Mouse (Mus musculus) heart, embryonic 14.5 days (tissue): ENCODE measurements at regions not wholly inside any gene's neighbourhood (a gene's known extent, or its start where the extent isn't known, plus 50 kb on each side); places are given as distances from the start of the nearest gene placed in this dataset.

Experiments
- ATAC-seq: fragments of 200-750 bp; cut with Nextera tagmentation; 2 replicates; pipeline ENCODE4 v1.8.0; 2017; ENCODE audit warnings: low read depth, moderate TSS enrichment; ENCODE audit not compliant: insufficient number of reproducible peaks, insufficient read depth, low FRiP score
- H3K27ac ChIP-seq, 2 experiments: fragments of 200-500 bp in 1 of 2; fragments of 300-500 bp in 1 of 2; sonication (generic) in 1 of 2; replicated peaks in 1 of 2; 2 replicates each; pipeline ENCODE4 v1.5.1; 2012 to 2014; ENCODE audit warnings: low read depth in 2 of 2, low read length in 2 of 2, control low read depth in 1 of 2, mild to moderate bottlenecking in 1 of 2, mixed read lengths in 1 of 2; ENCODE audit not compliant: control insufficient read depth in 1 of 2, insufficient read depth in 1 of 2
- H3K27me3 ChIP-seq: fragments of 300-500 bp; sonication (generic); 2 replicates; pipeline ENCODE4 v1.6.1; 2014; ENCODE audit warnings: mild to moderate bottlenecking, low read length, control low read depth; ENCODE audit not compliant: control insufficient read depth, insufficient read depth
- H3K36me3 ChIP-seq: fragments of 300-500 bp; sonication (generic); 2 replicates; pipeline ENCODE4 v1.6.1; 2014; ENCODE audit warnings: mild to moderate bottlenecking, control low read depth, low read length, mixed read lengths; ENCODE audit not compliant: control insufficient read depth, insufficient read depth
- H3K4me1 ChIP-seq, 2 experiments: fragments of 200-500 bp in 1 of 2; fragments of 300-500 bp in 1 of 2; sonication (generic) in 1 of 2; 2 replicates each; pipeline ENCODE4 v1.6.1; 2012 to 2014; ENCODE audit warnings: low read length in 2 of 2, control low read depth in 1 of 2, mixed read lengths in 1 of 2; ENCODE audit not compliant: control insufficient read depth in 2 of 2, insufficient read depth in 2 of 2
- H3K4me2 ChIP-seq: fragments of 300-500 bp; sonication (generic); 2 replicates; pipeline ENCODE4 v1.6.1; 2014; ENCODE audit warnings: mild to moderate bottlenecking, low read length
- H3K4me3 ChIP-seq, 2 experiments: fragments of 200-500 bp in 1 of 2; fragments of 300-500 bp in 1 of 2; sonication (generic) in 1 of 2; 2 replicates each; pipeline ENCODE4 v1.5.1; 2012 to 2014; ENCODE audit warnings: low read length in 2 of 2, mild to moderate bottlenecking in 2 of 2, control low read depth in 1 of 2, low read depth in 1 of 2, moderate library complexity in 1 of 2; ENCODE audit not compliant: control insufficient read depth in 1 of 2, insufficient read depth in 1 of 2
- H3K9ac ChIP-seq: fragments of 300-500 bp; sonication (generic); 2 replicates; pipeline ENCODE4 v1.6.1; 2014; ENCODE audit warnings: mild to moderate bottlenecking, low read length
- H3K9me3 ChIP-seq: fragments of 300-500 bp; sonication (generic); 2 replicates; pipeline ENCODE4 v1.6.1; 2016; ENCODE audit warnings: low read length, control low read depth; ENCODE audit not compliant: control insufficient read depth
- WGBS: fragments of 180-500 bp; shearing (Covaris S2); extraction: QIAGEN DNeasy Blood & Tissue Kit; methylation state at CpG from one replicate; pipeline ENCODE4 v1.1.7; 2014; 5-methylcytosine and 5-hydroxymethylcytosine counted together

DNA sequence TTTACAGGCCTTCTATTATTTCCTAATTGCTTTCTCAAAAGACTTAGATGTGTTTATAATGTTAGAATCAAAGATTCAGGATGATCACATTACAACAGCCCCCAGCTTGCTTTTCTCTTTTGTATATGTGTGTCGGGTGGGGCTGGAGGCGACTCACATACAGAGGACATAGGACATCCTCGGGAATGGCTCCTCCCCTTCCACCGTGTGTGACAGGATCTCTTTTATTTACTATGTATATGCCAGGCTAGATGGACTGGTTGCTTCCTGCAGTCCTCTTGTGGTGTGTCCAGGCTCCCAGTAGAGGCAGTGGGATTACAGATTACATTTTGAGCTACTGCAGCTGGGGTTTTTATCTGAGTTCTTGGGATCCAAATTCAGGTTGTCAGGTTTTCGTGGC, 155.1 kb upstream of the Lnx1 start:
- no peak for ATAC-seq
- no peaks in the 10 kb centered on the region for H3K9me3 ChIP-seq
- H3K27me3 ChIP-seq, result no peaks in the 10 kb centered on the region
- H3K4me2 ChIP-seq, result no peak overlapping the region
- H3K27ac ChIP-seq, result no peak overlapping the region
- H3K4me3 ChIP-seq, result no peak overlapping the region
- H3K36me3 ChIP-seq, result no peaks in the 10 kb centered on the region
- WGBS, result 58% methylated on average over 5 of the region's 5 CpGs
- no peaks in the 10 kb centered on the region for H3K4me1 ChIP-seq
- no peak overlapping the region for H3K9ac ChIP-seq

DNA sequence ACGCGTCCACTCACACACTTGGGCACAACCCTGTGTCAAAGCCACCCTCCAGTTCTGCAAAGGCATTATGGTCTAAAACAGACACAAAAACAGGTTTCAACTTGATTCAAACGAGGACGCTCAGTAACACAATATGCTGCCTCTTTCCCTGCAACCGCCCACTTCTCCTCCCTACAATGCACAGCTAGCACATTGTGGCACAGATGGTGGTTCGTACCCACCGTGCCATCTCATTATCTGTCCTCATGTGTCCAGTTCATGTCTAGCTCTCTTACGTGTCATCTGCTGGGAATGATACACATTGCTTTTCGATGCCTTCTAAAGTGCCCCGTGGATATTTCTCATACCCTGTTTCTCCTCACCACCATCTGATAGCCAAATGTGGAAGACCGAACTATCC, 154.4 kb upstream of the Lnx1 start:
- no peak overlapping the region for H3K9ac ChIP-seq
- no peaks in the 10 kb centered on the region for H3K9me3 ChIP-seq
- H3K36me3 ChIP-seq, result no peaks in the 10 kb centered on the region
- H3K4me3 ChIP-seq, result no peak overlapping the region
- no peaks in the 10 kb centered on the region for H3K27me3 ChIP-seq
- no peaks in the 10 kb centered on the region for H3K4me1 ChIP-seq
- WGBS, result 75% methylated on average over 11 of the region's 11 CpGs
- ATAC-seq, result no peak
- H3K4me2 ChIP-seq, result no peak overlapping the region
- no peak overlapping the region for H3K27ac ChIP-seq

DNA sequence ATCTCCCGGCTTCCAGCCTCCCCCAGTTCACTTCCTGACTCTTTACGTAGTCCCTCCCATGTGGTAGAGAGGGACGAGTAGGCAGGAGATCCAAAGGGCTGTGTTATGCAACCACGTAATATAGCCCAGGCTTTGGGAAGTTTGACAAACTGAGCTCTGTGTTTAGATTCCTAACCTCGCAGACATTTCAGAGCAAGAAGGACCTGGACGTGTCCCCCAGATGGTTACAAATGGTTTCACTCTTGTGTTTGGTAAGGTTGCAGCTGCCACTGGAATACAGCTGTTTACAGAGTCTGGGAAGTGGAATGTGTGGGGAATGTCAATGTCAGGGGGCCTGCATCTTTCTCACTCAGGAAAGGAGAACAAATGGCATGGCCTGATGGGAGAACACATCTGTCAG, 145.1 kb upstream of the Lnx1 start:
- no peaks in the 10 kb centered on the region for H3K4me1 ChIP-seq
- no peak for ATAC-seq
- no peaks in the 10 kb centered on the region for H3K9me3 ChIP-seq
- no peak overlapping the region for H3K27ac ChIP-seq
- H3K27me3 ChIP-seq, result no peaks in the 10 kb centered on the region
- WGBS, result 55% methylated on average over 6 of the region's 6 CpGs
- H3K36me3 ChIP-seq, result no peaks in the 10 kb centered on the region
- no peak overlapping the region for H3K9ac ChIP-seq
- no peak overlapping the region for H3K4me2 ChIP-seq
- no peak overlapping the region for H3K4me3 ChIP-seq

DNA sequence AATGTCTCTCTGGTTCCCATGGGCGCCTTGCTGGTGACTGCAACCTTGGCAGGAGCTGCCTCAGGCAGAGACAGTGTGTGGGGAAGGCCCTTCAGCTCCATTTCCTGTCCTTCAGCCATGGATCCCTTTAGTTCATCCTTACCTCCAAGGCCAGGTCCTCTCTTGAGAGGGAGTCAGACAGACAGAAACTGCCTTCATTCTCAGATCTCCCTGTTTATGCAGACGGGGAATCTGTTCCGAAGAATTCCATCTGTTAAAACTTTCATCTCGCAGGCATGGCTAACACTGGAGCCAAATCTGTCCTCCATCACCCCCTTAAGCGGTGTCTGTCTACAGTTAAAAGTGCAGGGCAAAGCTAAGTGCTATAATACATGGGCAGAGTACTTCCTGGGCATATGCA, 144.0 kb upstream of the Lnx1 start:
- no peaks in the 10 kb centered on the region for H3K9me3 ChIP-seq
- 75% methylated on average over 5 of the region's 5 CpGs for WGBS
- H3K4me1 ChIP-seq, result no peaks in the 10 kb centered on the region
- H3K4me3 ChIP-seq, result no peak overlapping the region
- no peaks in the 10 kb centered on the region for H3K36me3 ChIP-seq
- ATAC-seq, result no peak
- no peak overlapping the region for H3K27ac ChIP-seq
- no peaks in the 10 kb centered on the region for H3K27me3 ChIP-seq
- no peak overlapping the region for H3K9ac ChIP-seq
- H3K4me2 ChIP-seq, result no peak overlapping the region

DNA sequence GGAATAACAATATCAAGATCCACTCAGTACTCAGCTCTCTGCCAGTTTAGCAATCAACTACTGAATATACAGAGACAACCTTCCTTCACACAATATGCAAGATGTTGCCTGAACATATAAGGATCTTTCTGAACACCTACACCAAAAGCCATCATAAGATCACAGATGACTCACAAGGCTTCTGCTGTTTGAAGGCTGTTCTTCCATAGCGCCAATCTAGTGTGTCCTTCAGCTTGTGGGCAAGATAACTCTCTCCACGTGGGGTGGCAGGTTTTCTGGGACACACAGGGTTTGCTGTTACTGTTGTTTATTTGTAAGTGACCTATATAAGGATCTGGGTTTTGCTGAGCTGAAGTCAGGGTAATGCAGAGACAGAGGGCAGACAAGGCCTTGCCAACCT, 131.7 kb upstream of the Lnx1 start:
- H3K36me3 ChIP-seq, result no peaks in the 10 kb centered on the region
- no peak for ATAC-seq
- H3K4me2 ChIP-seq, result no peak overlapping the region
- H3K4me3 ChIP-seq, result no peak overlapping the region
- H3K9ac ChIP-seq, result no peak overlapping the region
- peaks cover 5% of the 10 kb centered on the region in 2 experiments for H3K4me1 ChIP-seq
- WGBS, result 65% methylated on average over 2 of the region's 2 CpGs
- no peak overlapping the region for H3K27ac ChIP-seq
- no peaks in the 10 kb centered on the region for H3K9me3 ChIP-seq
- H3K27me3 ChIP-seq, result no peaks in the 10 kb centered on the region

DNA sequence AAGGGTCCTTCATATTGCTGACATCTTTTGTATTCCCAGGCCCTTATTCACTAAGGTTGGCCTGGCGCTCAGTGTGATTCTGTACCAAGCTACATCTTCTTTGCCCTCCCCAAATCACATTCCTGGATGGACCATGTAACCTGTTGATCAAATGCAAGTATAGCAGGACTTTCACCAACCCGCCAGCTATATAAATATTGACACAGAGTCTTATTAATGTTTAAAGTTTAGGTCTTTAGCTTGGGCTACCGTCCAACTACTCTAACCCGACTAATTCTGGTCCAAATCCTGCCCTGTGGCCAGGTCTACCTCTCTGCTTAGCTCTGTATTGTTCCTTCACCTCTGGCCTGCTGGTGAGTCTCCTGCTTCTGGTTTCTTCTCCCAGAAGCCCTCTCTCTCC, 131.2 kb upstream of the Lnx1 start:
- no peak overlapping the region for H3K4me2 ChIP-seq
- no peak overlapping the region for H3K27ac ChIP-seq

DNA sequence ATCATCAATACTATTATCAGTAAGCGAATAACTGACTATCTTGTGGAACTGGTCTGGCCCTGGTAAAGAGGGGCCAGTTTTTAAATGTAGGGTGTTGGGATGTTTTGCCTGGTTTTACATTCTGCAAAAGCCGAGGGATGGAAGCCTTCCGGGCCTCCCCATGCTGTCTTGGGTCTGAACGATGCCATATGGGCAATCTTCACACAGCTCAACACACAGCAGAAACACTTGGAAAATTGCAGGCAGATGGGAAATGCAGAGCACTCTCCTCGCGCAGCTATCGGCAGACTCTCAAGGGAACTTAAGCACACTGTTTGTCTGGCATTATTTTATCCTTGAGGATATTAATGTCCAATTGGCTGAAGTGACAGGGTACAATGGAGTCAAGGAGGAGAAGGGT, 129.3 kb upstream of the Lnx1 start:
- Histone ChIP-seq H3K27ac (no peak overlapping the region), H3K9ac (no peak overlapping the region), H3K4me2 (no peak overlapping the region), H3K9me3 (no peaks in the 10 kb centered on the region), H3K27me3 (no peaks in the 10 kb centered on the region), H3K4me1 (no peaks in the 10 kb centered on the region), H3K36me3 (no peaks in the 10 kb centered on the region), H3K4me3 (no peak overlapping the region)
- 88% methylated on average over 7 of the region's 7 CpGs for WGBS
- ATAC-seq, result no peak

More for the DNA sequence above, 131.2 kb upstream of the Lnx1 start:
- H3K27me3 ChIP-seq, result no peaks in the 10 kb centered on the region
- no peaks in the 10 kb centered on the region for H3K9me3 ChIP-seq
- WGBS, result 81% methylated on average over 4 of the region's 4 CpGs
- H3K9ac ChIP-seq, result no peak overlapping the region
- no peak overlapping the region for H3K4me3 ChIP-seq
- H3K36me3 ChIP-seq, result no peaks in the 10 kb centered on the region
- no peaks in the 10 kb centered on the region; a peak in 1 of 4 replicates for H3K4me1 ChIP-seq
- no peak for ATAC-seq

DNA sequence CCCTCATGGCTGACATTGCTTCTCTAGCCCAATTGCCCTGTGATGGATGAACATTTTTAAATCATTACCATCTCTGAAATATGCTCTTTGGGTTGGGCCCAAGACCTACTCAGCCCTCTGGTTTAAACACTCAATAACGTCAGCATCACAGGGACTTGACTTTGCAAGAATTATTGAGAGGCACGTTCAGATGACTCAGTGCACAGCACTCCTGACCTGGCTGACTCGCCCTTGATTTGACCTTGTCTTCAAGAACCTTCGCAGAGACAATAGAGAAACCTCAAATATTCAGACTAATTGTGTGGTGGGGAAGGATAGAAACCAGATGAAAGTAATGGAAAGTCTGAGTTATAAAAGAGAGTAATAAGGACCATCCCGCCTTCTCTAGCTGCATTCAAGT, 127.9 kb upstream of the Lnx1 start:
- no peak overlapping the region for H3K4me3 ChIP-seq
- H3K27me3 ChIP-seq, result no peaks in the 10 kb centered on the region
- H3K4me2 ChIP-seq, result no peak overlapping the region
- H3K27ac ChIP-seq, result no peak overlapping the region
- H3K36me3 ChIP-seq, result no peaks in the 10 kb centered on the region
- H3K4me1 ChIP-seq, result no peaks in the 10 kb centered on the region
- H3K9ac ChIP-seq, result no peak overlapping the region
- no peak for ATAC-seq
- H3K9me3 ChIP-seq, result no peaks in the 10 kb centered on the region
- WGBS, result 57% methylated on average over 5 of the region's 5 CpGs
